Mouse (Mus musculus): ENCODE data around the gene Lypd5.
"Not testable (repeated sequence)": the region's sequence is repeated elsewhere in the genome, so short reads cannot be mapped to it uniquely, and the experiment has no call there.

Gene Lypd5

GRCm38 (mm10) chr7:24379934-24380333 is 30.9 kb downstream of the Lypd5 start:
- in situ Hi-C loops (cut with MboI, MseI) = loop anchor here (10.0 kb wide), 1 partner anchor 1305 kb away; the partner anchor contains the start of genes B9d2 and Tgfb1

GRCm38 (mm10) chr7:24380370-24380769 is 31.4 kb downstream of the Lypd5 start:
- in situ Hi-C loops (cut with MboI, MseI) = no loop called here

GRCm38 (mm10) chr7:24382730-24383372 is 33.9 kb downstream of the Lypd5 start:
- in situ Hi-C loops (cut with MboI, MseI) = no loop called here

GRCm38 (mm10) chr7:24384070-24384469 is 35.1 kb downstream of the Lypd5 start:
- in situ Hi-C loops (cut with MboI, MseI) = no loop called here

GRCm38 (mm10) chr7:24384827-24385226 is 35.8 kb downstream of the Lypd5 start:
- in situ Hi-C loops (cut with MboI, MseI) = no loop called here

- in situ Hi-C loops (cut with MboI, MseI) = no loop called here
Measured at GRCm38 (mm10) chr7:24387059-24387556, 38.1 kb downstream of the Lypd5 start.

GRCm38 (mm10) chr7:24389516-24390187 is 40.7 kb downstream of the Lypd5 start:
- in situ Hi-C loops (cut with MboI, MseI) = no loop called here

GRCm38 (mm10) chr7:24390512-24390911 is 41.5 kb downstream of the Lypd5 start:
- in situ Hi-C loops (cut with MboI, MseI) = no loop called here

GRCm38 (mm10) chr7:24391077-24391476 is 42.1 kb downstream of the Lypd5 start:
- in situ Hi-C loops (cut with MboI, MseI) = no loop called here

- in situ Hi-C loops (cut with MboI, MseI) = no loop called here
Measured at GRCm38 (mm10) chr7:24391687-24392086, 42.7 kb downstream of the Lypd5 start.

- in situ Hi-C loops (cut with MboI, MseI) = no loop called here
Measured at GRCm38 (mm10) chr7:24394054-24394453, 45.1 kb downstream of the Lypd5 start.

- in situ Hi-C loops (cut with MboI, MseI) = no loop called here
Measured at GRCm38 (mm10) chr7:24394475-24395161, 45.6 kb downstream of the Lypd5 start.

GRCm38 (mm10) chr7:24396832-24397231 is 47.8 kb downstream of the Lypd5 start:
- in situ Hi-C loops (cut with MboI, MseI) = no loop called here

- in situ Hi-C loops (cut with MboI, MseI) = no loop called here
Measured at GRCm38 (mm10) chr7:24398364-24398913, 49.4 kb downstream of the Lypd5 start.

- in situ Hi-C loops (cut with MboI, MseI) = no loop called here
Measured at GRCm38 (mm10) chr7:24399256-24400081, 50.5 kb downstream of the Lypd5 start, which contains the start of gene Smg9. Gene Smg9 (plus strand): TSS chr7:24399619.

GRCm38 (mm10) chr7:24400082-24400452 is 51.1 kb downstream of the Lypd5 start:
- in situ Hi-C loops (cut with MboI, MseI) = no loop called here

- in situ Hi-C loops (cut with MboI, MseI) = not testable (repeated sequence)
Measured at GRCm38 (mm10) chr7:24400489-24400888, 51.5 kb downstream of the Lypd5 start.

- in situ Hi-C loops (cut with MboI, MseI) = no loop called here
Measured at GRCm38 (mm10) chr7:24402851-24403250, 53.9 kb downstream of the Lypd5 start.

Measured in regulatory T cell (primary cell).